Mouse (Mus musculus) MEL (cell line): ENCODE measurements around the gene Aco2. TPM values are rescaled to one million over a fixed set of nuclear protein-coding genes. Genes with fewer than 3 reads are reported as not detected.
A peak's percentile ranks its signal among the peaks of the same experiment; 100 is the strongest.

ENCODE experiments used
- DNase-seq: peaks from one replicate; pipeline ENCODE4 v3.0.0; 2011; ENCODE audit warnings: low read depth, low spot score
- H3K27ac ChIP-seq: 2 replicates; pipeline ENCODE4 v1.5.1; 2012; ENCODE audit warnings: low read depth, mild to moderate bottlenecking, control low read depth, low read length, moderate library complexity; ENCODE audit not compliant: control insufficient read depth
- H3K27me3 ChIP-seq, 2 experiments: fragments of 150-350 bp in 1 of 2; sonication (generic) in 1 of 2; 2 replicates each; pipeline ENCODE4 v1.6.1; 2012; ENCODE audit warnings: low read length in 2 of 2, mild to moderate bottlenecking in 2 of 2, improper control_type of control experiment in 1 of 2, moderate library complexity in 1 of 2; ENCODE audit not compliant: insufficient read depth in 2 of 2, control insufficient read depth in 1 of 2
- H3K36me3 ChIP-seq, 2 experiments: 2 replicates each; pipeline ENCODE4 v1.6.1; 2012 to 2014; ENCODE audit warnings: low read length in 2 of 2, improper control_type of control experiment in 1 of 2, inconsistent platforms in 1 of 2, mild to moderate bottlenecking in 1 of 2; ENCODE audit not compliant: insufficient read depth in 2 of 2, control insufficient read depth in 1 of 2
- H3K4me1 ChIP-seq, 2 experiments: fragments of 150-350 bp in 1 of 2; sonication (generic) in 1 of 2; 2 replicates each; pipeline ENCODE4 v1.6.1; 2012; ENCODE audit warnings: low read length in 2 of 2, improper control_type of control experiment in 1 of 2, mild to moderate bottlenecking in 1 of 2; ENCODE audit not compliant: insufficient read depth in 2 of 2, control insufficient read depth in 1 of 2
- H3K4me3 ChIP-seq, 2 experiments: fragments of 150-350 bp in 1 of 2; sonication (generic) in 1 of 2; 2 replicates each; pipeline ENCODE4 v1.5.1; 2012; ENCODE audit warnings: low read depth in 2 of 2, low read length in 2 of 2, mild to moderate bottlenecking in 2 of 2, moderate library complexity in 2 of 2, control low read depth in 1 of 2, improper control_type of control experiment in 1 of 2; ENCODE audit not compliant: control insufficient read depth in 1 of 2, insufficient read depth in 1 of 2
- H3K79me2 ChIP-seq: 2 replicates; pipeline ENCODE4 v1.6.1; 2012; ENCODE audit warnings: mild to moderate bottlenecking, low read length, moderate library complexity; ENCODE audit not compliant: control insufficient read depth, poor library complexity, insufficient read depth
- H3K9ac ChIP-seq: 2 replicates; pipeline ENCODE4 v1.6.1; 2012; ENCODE audit warnings: low read depth, mild to moderate bottlenecking, control low read depth, low read length, moderate library complexity; ENCODE audit not compliant: control insufficient read depth, poor library complexity, severe bottlenecking
- H3K9me3 ChIP-seq: fragments of 150-350 bp; sonication (generic); replicated peaks from 2 replicates; pipeline ENCODE4 v1.6.1; 2012; ENCODE audit warnings: mild to moderate bottlenecking, low read length, improper control_type of control experiment, moderate library complexity; ENCODE audit not compliant: insufficient read depth
- BHLHE40 ChIP-seq: IDR thresholded peaks from 2 replicates; pipeline ENCODE4 v1.6.1; 2012; ENCODE audit warnings: low read depth, mild to moderate bottlenecking, inconsistent platforms, low read length, improper control_type of control experiment, borderline replicate concordance
- CHD1 ChIP-seq: IDR thresholded peaks from 2 replicates; pipeline ENCODE4 v1.6.1; 2012; ENCODE audit warnings: low read depth, mild to moderate bottlenecking, inconsistent platforms, low read length, improper control_type of control experiment
- CHD2 ChIP-seq: IDR thresholded peaks from 2 replicates; pipeline ENCODE4 v1.6.1; 2011; ENCODE audit warnings: low read length, improper control_type of control experiment
- CTCF ChIP-seq, 3 experiments: IDR thresholded peaks in 2 of 3; conservative IDR thresholded peaks in 1 of 3; 2 replicates each; pipeline ENCODE4 v1.5.1; 2011 to 2012; ENCODE audit warnings: low read length in 3 of 3, low read depth in 2 of 3, mild to moderate bottlenecking in 2 of 3, improper control_type of control experiment in 1 of 3, inconsistent platforms in 1 of 3, mixed read lengths in 1 of 3, moderate library complexity in 1 of 3; ENCODE audit not compliant: control insufficient read depth in 1 of 3, insufficient read depth in 1 of 3, poor library complexity in 1 of 3, severe bottlenecking in 1 of 3
- E2F4 ChIP-seq: IDR thresholded peaks from 2 replicates; pipeline ENCODE4 v1.6.1; 2011; ENCODE audit warnings: low read depth, low read length, improper control_type of control experiment, borderline replicate concordance
- ELF1 ChIP-seq: IDR thresholded peaks from 2 replicates; pipeline ENCODE4 v1.6.1; 2014; ENCODE audit warnings: low read depth, mild to moderate bottlenecking, inconsistent platforms, low read length, improper control_type of control experiment, moderate library complexity
- EP300 ChIP-seq, 2 experiments: IDR thresholded peaks; 2 replicates each; pipeline ENCODE4 v1.6.1; 2011; ENCODE audit warnings: improper control_type of control experiment in 2 of 2, low read length in 2 of 2, low read depth in 1 of 2, mild to moderate bottlenecking in 1 of 2
- ETS1 ChIP-seq: IDR thresholded peaks from 2 replicates; pipeline ENCODE4 v1.6.1; 2012; ENCODE audit warnings: low read depth, mild to moderate bottlenecking, inconsistent platforms, low read length, improper control_type of control experiment, moderate library complexity
- GABPA ChIP-seq: IDR thresholded peaks from 2 replicates; pipeline ENCODE4 v1.6.1; 2012; ENCODE audit warnings: low read depth, mild to moderate bottlenecking, inconsistent platforms, low read length, improper control_type of control experiment, moderate library complexity
- GATA1 ChIP-seq: IDR thresholded peaks from 2 replicates; pipeline ENCODE4 v1.6.1; 2011; ENCODE audit warnings: low read depth, low read length, improper control_type of control experiment
- HCFC1 ChIP-seq: IDR thresholded peaks from 2 replicates; pipeline ENCODE4 v1.6.1; 2012; ENCODE audit warnings: low read depth, mild to moderate bottlenecking, inconsistent platforms, low read length, improper control_type of control experiment, moderate library complexity
- JUND ChIP-seq: IDR thresholded peaks from 2 replicates; pipeline ENCODE4 v1.6.1; 2011; ENCODE audit warnings: low read depth, mild to moderate bottlenecking, improper control_type of control experiment, low read length
- KAT2A ChIP-seq: conservative IDR thresholded peaks from 2 replicates; pipeline ENCODE4 v1.6.1; 2012; ENCODE audit warnings: low read depth, low read length, improper control_type of control experiment, inconsistent platforms
- MAFK ChIP-seq: IDR thresholded peaks from 2 replicates; pipeline ENCODE4 v1.6.1; 2011; ENCODE audit warnings: low read depth, mild to moderate bottlenecking, low read length, improper control_type of control experiment, borderline replicate concordance
- MAZ ChIP-seq: IDR thresholded peaks from 2 replicates; pipeline ENCODE4 v1.6.1; 2012; ENCODE audit warnings: low read depth, mild to moderate bottlenecking, inconsistent platforms, low read length, improper control_type of control experiment
- MEF2A ChIP-seq: IDR thresholded peaks from 2 replicates; pipeline ENCODE4 v1.6.1; 2014; ENCODE audit warnings: low read depth, mild to moderate bottlenecking, inconsistent platforms, low read length, improper control_type of control experiment; ENCODE audit not compliant: poor library complexity, insufficient replicate concordance, severe bottlenecking; ENCODE audit errors: extremely low read depth
- MXI1 ChIP-seq: IDR thresholded peaks from 2 replicates; pipeline ENCODE4 v1.6.1; 2011; ENCODE audit warnings: mild to moderate bottlenecking, low read depth, low read length, improper control_type of control experiment
- MYB ChIP-seq: IDR thresholded peaks from 2 replicates; pipeline ENCODE4 v1.6.1; 2011; ENCODE audit warnings: mild to moderate bottlenecking, low read depth, low read length, improper control_type of control experiment
- NRF1 ChIP-seq: IDR thresholded peaks from 2 replicates; pipeline ENCODE4 v1.6.1; 2014; ENCODE audit warnings: low read depth, mild to moderate bottlenecking, inconsistent platforms, low read length, improper control_type of control experiment, moderate library complexity; ENCODE audit not compliant: poor library complexity, insufficient read depth, severe bottlenecking
- POLR2A ChIP-seq, 2 experiments: IDR thresholded peaks; 2 replicates each; pipeline ENCODE4 v1.6.1; 2011 to 2012; ENCODE audit warnings: low read length in 2 of 2, mild to moderate bottlenecking in 2 of 2, control low read depth in 1 of 2, improper control_type of control experiment in 1 of 2, low read depth in 1 of 2, moderate library complexity in 1 of 2; ENCODE audit not compliant: control insufficient read depth in 1 of 2, insufficient read depth in 1 of 2, poor library complexity in 1 of 2
- POLR2AphosphoS2 ChIP-seq: IDR thresholded peaks from 2 replicates; pipeline ENCODE4 v1.6.1; 2011; ENCODE audit warnings: low read length, improper control_type of control experiment
- POLR2AphosphoS5 ChIP-seq: IDR thresholded peaks from 2 replicates; pipeline ENCODE4 v1.6.1; 2012; ENCODE audit warnings: low read depth, borderline replicate concordance, mild to moderate bottlenecking, inconsistent platforms, low read length, moderate library complexity, mixed read lengths
- RAD21 ChIP-seq: IDR thresholded peaks from 2 replicates; pipeline ENCODE4 v1.6.1; 2011; ENCODE audit warnings: mild to moderate bottlenecking, low read depth, low read length, improper control_type of control experiment
- SIN3A ChIP-seq: IDR thresholded peaks from 2 replicates; pipeline ENCODE4 v1.6.1; 2012; ENCODE audit warnings: low read length, improper control_type of control experiment, inconsistent platforms
- TAL1 ChIP-seq: IDR thresholded peaks from 2 replicates; pipeline ENCODE4 v1.6.1; 2012; ENCODE audit warnings: mild to moderate bottlenecking, inconsistent platforms, low read length, moderate library complexity, mixed read lengths
- USF1 ChIP-seq: IDR thresholded peaks from 2 replicates; pipeline ENCODE4 v1.6.1; 2014; ENCODE audit warnings: low read depth, mild to moderate bottlenecking, inconsistent platforms, low read length, improper control_type of control experiment, moderate library complexity
- USF2 ChIP-seq, 2 experiments: IDR thresholded peaks; 2 replicates each; pipeline ENCODE4 v1.6.1; 2011 to 2012; ENCODE audit warnings: improper control_type of control experiment in 2 of 2, low read length in 2 of 2, borderline replicate concordance in 1 of 2, inconsistent platforms in 1 of 2, low read depth in 1 of 2, mild to moderate bottlenecking in 1 of 2; ENCODE audit not compliant: insufficient read depth in 1 of 2
- ZC3H11A ChIP-seq: IDR thresholded peaks from 2 replicates; pipeline ENCODE4 v1.6.1; 2012; ENCODE audit warnings: low read depth, mild to moderate bottlenecking, inconsistent platforms, low read length, improper control_type of control experiment
- ZKSCAN1 ChIP-seq: IDR thresholded peaks from 2 replicates; pipeline ENCODE4 v1.6.1; 2012; ENCODE audit warnings: low read depth, mild to moderate bottlenecking, inconsistent platforms, low read length, improper control_type of control experiment, moderate library complexity
- ZNF384 ChIP-seq: IDR thresholded peaks from 2 replicates; pipeline ENCODE4 v1.6.1; 2012; ENCODE audit warnings: low read depth, mild to moderate bottlenecking, inconsistent platforms, low read length, improper control_type of control experiment
- polyA plus RNA-seq, 2 experiments: library from polyadenylated mRNA; stranded (reverse) in 1 of 2; unstranded in 1 of 2; fragments of >175 nt in 1 of 2; fragments of >200 nt in 1 of 2; gene quantifications; 2 replicates each; pipeline versions ENCODE4 v1.2.1 to v1.2.4; 2012; ENCODE audit warnings: low replicate concordance in 2 of 2, low read depth in 1 of 2; ENCODE audit not compliant: insufficient read length in 2 of 2, insufficient read depth in 1 of 2, missing spikeins in 1 of 2
- total RNA-seq: library from RNA; depleted of rRNA; stranded (reverse); fragments of 300-350 nt; gene quantifications from 2 replicates; pipeline ENCODE4 v1.2.3, GENCODE M21; 2012

Gene Aco2
- total and polyA plus RNA-seq, 3 experiments, result 248 to 1,242 (median 447) TPM

GRCm38 (mm10) chr15:81960171-81961077 lies 88.3 kb downstream of the Aco2 start, which contains the start of gene Pmm1 (continued):
- TF ChIP-seq EP300 (IDR thresholded peaks at IDR 0.05; ENCODE audit: low read depth in 1 of 2, low read length in 2 of 2) (no peak), ELF1 (no peak; the same call in 1 of the 2 replicates), POLR2AphosphoS5 (no peak), E2F4 (0 out of 2 replicates have a peak, but pooled peaks have one; percentile 14), USF1 (no peak), ZKSCAN1 (no peak), GABPA (no peak), MAZ (no peak; the same call in 1 of the 2 replicates), GATA1 (no peak), POLR2AphosphoS2 (no peak), CTCF (IDR thresholded peaks at IDR 0.05 in 2 of 3, conservative IDR thresholded peaks at IDR 0.05 in 1 of 3; ENCODE audit: control insufficient read depth in 1 of 3, insufficient read depth in 1 of 3, low read depth in 2 of 3, low read length in 3 of 3, poor library complexity in 1 of 3, severe bottlenecking in 1 of 3) (peak; percentile 49 to 82 (median 77)), MAFK (no peak), ZNF384 (no peak), BHLHE40 (peak; percentile 92), HCFC1 (no peak), MYB (no peak), CHD2 (no peak), USF2 (IDR thresholded peaks at IDR 0.05; ENCODE audit: borderline replicate concordance in 1 of 2, insufficient read depth in 1 of 2, low read depth in 1 of 2, low read length in 2 of 2) (no peak), NRF1 (peak; percentile 63), CHD1 (no peak), JUND (no peak)

- DNase-seq, result no peak
- peak overlapping the region; percentile 76 for H3K9ac ChIP-seq
- H3K9me3 ChIP-seq, result no peaks in the 10 kb centered on the region
- peak overlapping the region; percentile 59 to 66 for H3K4me3 ChIP-seq
- no peak for TF ChIP-seq POLR2A (IDR thresholded peaks at IDR 0.05; ENCODE audit: control insufficient read depth in 1 of 2, insufficient read depth in 1 of 2, low read depth in 1 of 2, low read length in 2 of 2, poor library complexity in 1 of 2)
- TF ChIP-seq MAZ, result no peak
- TF ChIP-seq USF1, result no peak
- TF ChIP-seq JUND, result no peak
- TF ChIP-seq MXI1, result no peak
- TF ChIP-seq ETS1, result no peak
- TF ChIP-seq RAD21, result no peak
- no peak for TF ChIP-seq USF2 (IDR thresholded peaks at IDR 0.05; ENCODE audit: borderline replicate concordance in 1 of 2, insufficient read depth in 1 of 2, low read depth in 1 of 2, low read length in 2 of 2)
- no peak for TF ChIP-seq KAT2A
- TF ChIP-seq MAFK, result no peak
- no peak for TF ChIP-seq E2F4
- no peak for TF ChIP-seq ZC3H11A
- no peak for TF ChIP-seq MEF2A
- TF ChIP-seq TAL1, result no peak
- TF ChIP-seq SIN3A, result no peak
- no peaks in the 10 kb centered on the region for H3K27me3 ChIP-seq
- H3K4me1 ChIP-seq, result peaks cover 0 to 11% of the 10 kb centered on the region in 2 experiments; a peak in 2 of 4 replicates
- H3K36me3 ChIP-seq, result peaks cover 0 to 5% of the 10 kb centered on the region in 2 experiments; a peak in 3 of 4 replicates
- H3K27ac ChIP-seq, result peak overlapping the region; percentile 38; the same call in 1 of the 2 replicates
- H3K79me2 ChIP-seq, result peaks cover 6% of the 10 kb centered on the region; the same call in 1 of the 2 replicates
Observed at GRCm38 (mm10) chr15:81961078-81961451, 89.0 kb downstream of the Aco2 start.
